Mouse (Mus musculus) neural tube, embryonic 12.5 days (tissue): ENCODE results near the gene Mfap1b. TPM values are rescaled to one million over a fixed set of nuclear protein-coding genes. Genes with fewer than 3 reads are reported as not detected.

ENCODE experiments used
- ATAC-seq: fragments of 200-750 bp; cut with Nextera tagmentation; 2 replicates; pipeline ENCODE4 v1.8.0; 2017; ENCODE audit warnings: low read depth, mild to moderate bottlenecking, moderate TSS enrichment, moderate library complexity; ENCODE audit not compliant: low FRiP score
- H3K27ac ChIP-seq: fragments of 300-500 bp; sonication (generic); 2 replicates; pipeline ENCODE4 v1.5.1; 2016
- H3K27me3 ChIP-seq: fragments of 300-500 bp; sonication (generic); replicated peaks from 2 replicates; pipeline ENCODE4 v1.6.1; 2016; ENCODE audit warnings: mild to moderate bottlenecking
- H3K36me3 ChIP-seq: fragments of 300-500 bp; sonication (generic); 2 replicates; pipeline ENCODE4 v1.6.1; 2016; ENCODE audit warnings: mild to moderate bottlenecking
- H3K4me1 ChIP-seq: fragments of 300-500 bp; sonication (generic); 2 replicates; pipeline ENCODE4 v1.6.1; 2016
- H3K4me2 ChIP-seq: fragments of 300-500 bp; sonication (generic); replicated peaks from 2 replicates; pipeline ENCODE4 v1.6.1; 2016; ENCODE audit warnings: mild to moderate bottlenecking
- H3K4me3 ChIP-seq: fragments of 300-500 bp; sonication (generic); 2 replicates; pipeline ENCODE4 v1.5.1; 2016
- H3K9ac ChIP-seq: fragments of 300-500 bp; sonication (generic); 2 replicates; pipeline ENCODE4 v1.6.1; 2016; ENCODE audit warnings: mild to moderate bottlenecking
- H3K9me3 ChIP-seq: fragments of 300-500 bp; sonication (generic); 2 replicates; pipeline ENCODE4 v1.6.1; 2016; ENCODE audit warnings: mild to moderate bottlenecking
- WGBS: fragments of 180-500 bp; shearing (Covaris S2); methylation state at CpG from one replicate; pipeline ENCODE4 v1.1.7; 2016; 5-methylcytosine and 5-hydroxymethylcytosine counted together
- polyA plus RNA-seq: library from polyadenylated mRNA; unstranded; fragments of >200 nt; fragmentation: Nextera tagmentation; extraction: Ambion mirVana; gene quantifications from 2 replicates; pipeline ENCODE4 v1.2.1, GENCODE M21; 2016

The Mfap1b gene
- polyA plus RNA-seq, 1 experiment from 2014 or later, result 77.8 TPM

GRCm38 (mm10) chr2:121445117-121445516 is 28.8 kb downstream of the Mfap1b start:
- Histone ChIP-seq H3K27ac (no peak overlapping the region), H3K36me3 (0 out of 2 replicates have a peak, but pooled peaks cover under 1% of the 10 kb centered on the region), H3K4me3 (no peak overlapping the region), H3K4me1 (peaks cover 22% of the 10 kb centered on the region), H3K9me3 (no peaks in the 10 kb centered on the region), H3K27me3 (peaks cover 21% of the 10 kb centered on the region), H3K4me2 (no peak overlapping the region), H3K9ac (no peak overlapping the region)
- 81% methylated on average over 3 of the region's 3 CpGs for WGBS
- no peak for ATAC-seq

- H3K27me3 ChIP-seq, result peaks cover 21% of the 10 kb centered on the region
- H3K4me2 ChIP-seq, result peak within 1 kb of the TSS; percentile 62
- H3K36me3 ChIP-seq, result peaks cover 9% of the 10 kb centered on the region
- no peak within 1 kb of the TSS for H3K4me3 ChIP-seq
- no peaks in the 10 kb centered on the region for H3K9me3 ChIP-seq
- H3K9ac ChIP-seq, result no peak within 1 kb of the TSS
- H3K27ac ChIP-seq, result no peak within 1 kb of the TSS
- no peak for ATAC-seq
- H3K4me1 ChIP-seq, result peaks cover 19% of the 10 kb centered on the region
- WGBS, result 92% methylated on average over 1 of the region's 1 CpGs
These were observed 29.7 kb downstream of the Mfap1b start, which contains the start of gene Ell3 for GRCm38 (mm10) chr2:121444178-121444577. TSS of gene Ell3 (minus strand) at chr2:121444278.

GRCm38 (mm10) chr2:121443068-121443349 is 30.9 kb downstream of the Mfap1b start:
- no peak overlapping the region for H3K9ac ChIP-seq
- 7% methylated on average over 8 of the region's 8 CpGs for WGBS
- no peaks in the 10 kb centered on the region for H3K9me3 ChIP-seq
- H3K27me3 ChIP-seq, result peaks cover 21% of the 10 kb centered on the region
- H3K4me2 ChIP-seq, result peak overlapping the region; percentile 62
- no peak overlapping the region for H3K27ac ChIP-seq
- peaks cover 21% of the 10 kb centered on the region for H3K36me3 ChIP-seq
- no peak for ATAC-seq
- H3K4me3 ChIP-seq, result no peak overlapping the region
- H3K4me1 ChIP-seq, result peaks cover 17% of the 10 kb centered on the region

GRCm38 (mm10) chr2:121442259-121443067 is 31.4 kb downstream of the Mfap1b start:
- peaks cover 27% of the 10 kb centered on the region for H3K36me3 ChIP-seq
- 0 out of 2 replicates have a peak overlapping the region, but pooled peaks have one; percentile 41 for H3K9ac ChIP-seq
- WGBS, result under 1% methylated on average over 30 of the region's 30 CpGs
- H3K4me3 ChIP-seq, result peak overlapping the region; percentile 30
- ATAC-seq, result no peak
- peak overlapping the region; percentile 62 for H3K4me2 ChIP-seq
- H3K4me1 ChIP-seq, result peaks cover 17% of the 10 kb centered on the region
- no peaks in the 10 kb centered on the region for H3K9me3 ChIP-seq
- no peak overlapping the region for H3K27ac ChIP-seq
- peaks cover 21% of the 10 kb centered on the region for H3K27me3 ChIP-seq

- no peak overlapping the region for H3K27ac ChIP-seq
- no peak for ATAC-seq
- no peaks in the 10 kb centered on the region for H3K9me3 ChIP-seq
- H3K4me3 ChIP-seq, result peak overlapping the region; percentile 30; the same call in 1 of the 2 replicates
- peaks cover 33% of the 10 kb centered on the region for H3K36me3 ChIP-seq
- H3K27me3 ChIP-seq, result peaks cover 21% of the 10 kb centered on the region
- H3K4me1 ChIP-seq, result peaks cover 17% of the 10 kb centered on the region
- peak overlapping the region; percentile 62 for H3K4me2 ChIP-seq
- 0 out of 2 replicates have a peak overlapping the region, but pooled peaks have one; percentile 41 for H3K9ac ChIP-seq
- 7% methylated on average over 11 of the region's 11 CpGs for WGBS
These were observed 32.1 kb downstream of the Mfap1b start for GRCm38 (mm10) chr2:121441800-121442199.

GRCm38 (mm10) chr2:121440834-121441605 is 32.8 kb downstream of the Mfap1b start:
- Histone ChIP-seq H3K9ac (no peak overlapping the region), H3K4me1 (peaks cover 17% of the 10 kb centered on the region), H3K4me3 (no peak overlapping the region), H3K4me2 (no peak overlapping the region), H3K27me3 (peaks cover 21% of the 10 kb centered on the region), H3K36me3 (peaks cover 38% of the 10 kb centered on the region), H3K27ac (no peak overlapping the region), H3K9me3 (no peaks in the 10 kb centered on the region)
- ATAC-seq, result no peak
- WGBS, result 57% methylated on average over 5 of the region's 5 CpGs

GRCm38 (mm10) chr2:121439746-121440145 is 34.1 kb downstream of the Mfap1b start:
- 75% methylated on average over 4 of the region's 4 CpGs for WGBS

GRCm38 (mm10) chr2:121434854-121435253 is 39.0 kb downstream of the Mfap1b start:
- H3K4me1 ChIP-seq, result no peaks in the 10 kb centered on the region
- H3K9me3 ChIP-seq, result no peaks in the 10 kb centered on the region
- H3K9ac ChIP-seq, result no peak overlapping the region
- no peaks in the 10 kb centered on the region for H3K27me3 ChIP-seq
- H3K4me3 ChIP-seq, result no peak overlapping the region
- no peak for ATAC-seq
- no peak overlapping the region for H3K27ac ChIP-seq
- H3K36me3 ChIP-seq, result peaks cover 94% of the 10 kb centered on the region
- 95% methylated on average over 1 of the region's 1 CpGs for WGBS
- no peak overlapping the region for H3K4me2 ChIP-seq

More at GRCm38 (mm10) chr2:121439746-121440145, 34.1 kb downstream of the Mfap1b start:
- Histone ChIP-seq H3K4me2 (no peak overlapping the region), H3K27me3 (peaks cover 21% of the 10 kb centered on the region), H3K9me3 (no peaks in the 10 kb centered on the region), H3K4me1 (peaks cover 17% of the 10 kb centered on the region), H3K4me3 (no peak overlapping the region), H3K36me3 (peaks cover 50% of the 10 kb centered on the region), H3K9ac (no peak overlapping the region), H3K27ac (no peak overlapping the region)
- no peak for ATAC-seq

- WGBS, result 89% methylated on average over 2 of the region's 2 CpGs
- no peaks in the 10 kb centered on the region for H3K9me3 ChIP-seq
- H3K9ac ChIP-seq, result no peak overlapping the region
- H3K27me3 ChIP-seq, result no peaks in the 10 kb centered on the region
- no peak overlapping the region for H3K4me2 ChIP-seq
- H3K36me3 ChIP-seq, result peaks cover 77% of the 10 kb centered on the region
- no peak for ATAC-seq
- H3K4me1 ChIP-seq, result no peaks in the 10 kb centered on the region
- H3K27ac ChIP-seq, result no peak overlapping the region
- H3K4me3 ChIP-seq, result no peak overlapping the region
These were observed 48.0 kb downstream of the Mfap1b start for GRCm38 (mm10) chr2:121425890-121426289.

GRCm38 (mm10) chr2:121423166-121423565 is 50.7 kb downstream of the Mfap1b start:
- 98% methylated on average over 2 of the region's 2 CpGs for WGBS
- Histone ChIP-seq H3K4me3 (no peak overlapping the region), H3K4me1 (no peaks in the 10 kb centered on the region), H3K9me3 (no peaks in the 10 kb centered on the region), H3K27me3 (no peaks in the 10 kb centered on the region), H3K4me2 (no peak overlapping the region), H3K36me3 (peaks cover 60% of the 10 kb centered on the region), H3K9ac (no peak overlapping the region), H3K27ac (no peak overlapping the region)
- no peak for ATAC-seq

GRCm38 (mm10) chr2:121418476-121418875 is 55.4 kb downstream of the Mfap1b start:
- WGBS, result 94% methylated on average over 3 of the region's 3 CpGs
- H3K36me3 ChIP-seq, result peaks cover 34% of the 10 kb centered on the region
- ATAC-seq, result no peak
- no peak overlapping the region for H3K4me3 ChIP-seq
- no peak overlapping the region for H3K27ac ChIP-seq
- no peaks in the 10 kb centered on the region for H3K27me3 ChIP-seq
- no peaks in the 10 kb centered on the region for H3K9me3 ChIP-seq
- peaks cover 22% of the 10 kb centered on the region for H3K4me1 ChIP-seq
- no peak overlapping the region for H3K4me2 ChIP-seq
- H3K9ac ChIP-seq, result no peak overlapping the region

GRCm38 (mm10) chr2:121416356-121416755 is 57.5 kb downstream of the Mfap1b start:
- H3K27ac ChIP-seq, result no peak overlapping the region
- peaks cover 19% of the 10 kb centered on the region; the same call in 1 of the 2 replicates for H3K36me3 ChIP-seq
- no peak overlapping the region for H3K9ac ChIP-seq
- peak overlapping the region; percentile 71; the same call in 1 of the 2 replicates for H3K4me2 ChIP-seq
- no peak overlapping the region for H3K4me3 ChIP-seq
- no peaks in the 10 kb centered on the region for H3K9me3 ChIP-seq
- WGBS, result 95% methylated on average over 6 of the region's 6 CpGs
- ATAC-seq, result no peak
- no peaks in the 10 kb centered on the region for H3K27me3 ChIP-seq
- H3K4me1 ChIP-seq, result peaks cover 22% of the 10 kb centered on the region
